Mouse (Mus musculus) G1E (cell line): ENCODE measurements around the gene Iqcf3.

Experiments
- CTCF ChIP-seq: IDR thresholded peaks from 2 replicates; pipeline ENCODE4 v1.5.1; 2012; ENCODE audit warnings: low read depth, low read length, inconsistent platforms, mixed read lengths
- GATA2 ChIP-seq: IDR thresholded peaks from 2 replicates; pipeline ENCODE4 v1.6.1; 2012; ENCODE audit warnings: low read depth, low read length, inconsistent platforms, borderline replicate concordance

DNA sequence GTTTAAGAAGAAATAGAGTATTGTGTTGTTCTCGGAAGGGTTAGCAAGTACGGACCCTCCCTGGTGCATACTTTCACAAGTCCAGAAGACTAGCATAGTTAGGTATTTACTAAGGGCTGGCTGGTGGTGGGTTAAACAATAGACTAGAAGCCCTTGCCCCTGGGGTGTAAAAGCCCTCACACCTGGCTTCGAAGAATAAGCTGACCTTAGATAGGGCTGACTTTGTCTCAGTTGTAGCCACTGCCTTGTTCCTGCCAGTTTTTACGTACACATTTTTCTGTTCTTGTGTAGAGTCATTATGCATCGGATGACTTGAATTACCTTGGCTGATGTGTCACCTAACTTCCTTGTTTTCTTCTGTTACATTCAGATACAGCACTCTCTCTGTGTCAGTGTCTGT is 11.9 kb upstream of the Iqcf3 start:
- TF ChIP-seq CTCF (no peak), GATA2 (no peak)
